Mouse (Mus musculus) liver, embryonic 12.5 days (tissue): ENCODE data around the gene Ubtd1. TPM values are rescaled to one million over a fixed set of nuclear protein-coding genes. Genes with fewer than 3 reads are reported as not detected.
A peak's percentile ranks its signal among the peaks of the same experiment; 100 is the strongest.

Experiments
- ATAC-seq: fragments of 200-750 bp; cut with Nextera tagmentation; 2 replicates; pipeline ENCODE4 v1.8.0; 2017; ENCODE audit warnings: moderate number of reproducible peaks, mild to moderate bottlenecking, moderate library complexity
- H3K27ac ChIP-seq: fragments of 300-500 bp; sonication (generic); 2 replicates; pipeline ENCODE4 v1.5.1; 2016; ENCODE audit warnings: mild to moderate bottlenecking
- H3K27me3 ChIP-seq: fragments of 300-500 bp; sonication (generic); replicated peaks from 2 replicates; pipeline ENCODE4 v1.6.1; 2016; ENCODE audit warnings: mild to moderate bottlenecking, moderate library complexity
- H3K36me3 ChIP-seq: fragments of 300-500 bp; sonication (generic); 2 replicates; pipeline ENCODE4 v1.6.1; 2016; ENCODE audit warnings: mild to moderate bottlenecking, moderate library complexity
- H3K4me1 ChIP-seq: fragments of 300-500 bp; sonication (generic); 2 replicates; pipeline ENCODE4 v1.6.1; 2016
- H3K4me2 ChIP-seq: fragments of 300-500 bp; sonication (generic); 2 replicates; pipeline ENCODE4 v1.6.1; 2016; ENCODE audit warnings: mild to moderate bottlenecking, moderate library complexity
- H3K4me3 ChIP-seq: fragments of 300-500 bp; sonication (generic); 2 replicates; pipeline ENCODE4 v1.5.1; 2016; ENCODE audit warnings: mild to moderate bottlenecking, moderate library complexity
- H3K9ac ChIP-seq: fragments of 300-500 bp; sonication (generic); 2 replicates; pipeline ENCODE4 v1.6.1; 2016; ENCODE audit warnings: mild to moderate bottlenecking, moderate library complexity
- H3K9me3 ChIP-seq: fragments of 300-500 bp; sonication (generic); replicated peaks from 2 replicates; pipeline ENCODE4 v1.6.1; 2016; ENCODE audit warnings: mild to moderate bottlenecking, moderate library complexity
- WGBS: fragments of 180-500 bp; shearing (Covaris S2); methylation state at CpG from one replicate; pipeline ENCODE4 v1.1.7; 2016; ENCODE audit not compliant: insufficient replicate concordance; 5-methylcytosine and 5-hydroxymethylcytosine counted together
- polyA plus RNA-seq: library from polyadenylated mRNA; unstranded; fragments of >200 nt; fragmentation: Nextera tagmentation; extraction: Ambion mirVana; gene quantifications from 2 replicates; pipeline ENCODE4 v1.2.1, GENCODE M21; 2016

Ubtd1 gene
- polyA plus RNA-seq, 1 experiment from 2014 or later, result 5.6 TPM

DNA sequence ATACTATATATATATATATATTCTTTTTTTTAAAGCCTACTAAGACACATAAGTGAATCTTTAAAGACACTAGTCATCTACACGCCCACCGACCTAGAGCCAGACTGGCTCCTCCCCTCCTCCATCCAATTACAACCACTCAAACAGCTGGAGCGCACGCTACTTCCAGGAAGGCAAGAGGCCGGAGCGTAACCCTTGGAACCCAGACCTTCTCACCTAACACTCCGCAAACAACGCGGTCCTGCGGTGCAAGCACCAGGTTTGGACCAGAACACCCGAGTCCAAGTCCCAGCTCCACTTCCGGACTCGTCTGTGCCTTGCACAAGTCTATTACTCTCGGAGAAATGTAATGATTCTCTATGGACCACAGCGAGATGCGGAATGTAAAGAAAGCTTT lies 1.1 kb upstream of the Ubtd1 start:
- Histone ChIP-seq H3K9me3 (no peaks in the 10 kb centered on the region), H3K4me3 (peak overlapping the region; percentile 86), H3K4me1 (peaks cover 41% of the 10 kb centered on the region), H3K27ac (peak overlapping the region; percentile 87), H3K36me3 (peaks cover 12% of the 10 kb centered on the region), H3K4me2 (peak overlapping the region; percentile 99), H3K27me3 (peaks cover 25% of the 10 kb centered on the region), H3K9ac (peak overlapping the region; percentile 83)
- no peak for ATAC-seq
- WGBS, result under 1% methylated on average over 16 of the region's 16 CpGs

GRCm38 (mm10) chr19:41980819-41981594 lies 556 bp upstream of the Ubtd1 start, which contains the start of gene Mms19:
Gene Mms19 (minus strand): TSS chr19:41981157.
- H3K36me3 ChIP-seq, result peaks cover 9% of the 10 kb centered on the region
- H3K27ac ChIP-seq, result peak within 1 kb of the TSS; percentile 87
- H3K9ac ChIP-seq, result peak within 1 kb of the TSS; percentile 83
- peak within 1 kb of the TSS; percentile 86 for H3K4me3 ChIP-seq
- under 1% methylated on average over 62 of the region's 68 CpGs for WGBS
- peak within 1 kb of the TSS; percentile 99 for H3K4me2 ChIP-seq
- no peaks in the 10 kb centered on the region for H3K9me3 ChIP-seq
- peaks cover 41% of the 10 kb centered on the region for H3K4me1 ChIP-seq
- peak; percentile 93 for ATAC-seq
- peaks cover 25% of the 10 kb centered on the region for H3K27me3 ChIP-seq

GRCm38 (mm10) chr19:41981931-41982790 lies 598 bp downstream of the Ubtd1 start:
- Histone ChIP-seq H3K36me3 (peaks cover 4% of the 10 kb centered on the region; the same call in 1 of the 2 replicates), H3K9me3 (no peaks in the 10 kb centered on the region), H3K4me2 (peak overlapping the region; percentile 99), H3K27ac (peak overlapping the region; percentile 68), H3K4me3 (peak overlapping the region; percentile 86), H3K9ac (peak overlapping the region; percentile 83), H3K27me3 (peaks cover 25% of the 10 kb centered on the region), H3K4me1 (peaks cover 41% of the 10 kb centered on the region)
- WGBS, result under 1% methylated on average over 74 of the region's 74 CpGs
- no peak for ATAC-seq

- Histone ChIP-seq H3K36me3 (no peaks in the 10 kb centered on the region; the same call in 1 of the 2 replicates), H3K27me3 (peaks cover 25% of the 10 kb centered on the region), H3K9ac (peak overlapping the region; percentile 83), H3K9me3 (no peaks in the 10 kb centered on the region), H3K27ac (no peak overlapping the region; the same call in 1 of the 2 replicates), H3K4me3 (peak overlapping the region; percentile 86), H3K4me1 (peaks cover 40% of the 10 kb centered on the region), H3K4me2 (peak overlapping the region; percentile 99)
- ATAC-seq, result no peak
- 10% methylated on average over 4 of the region's 4 CpGs for WGBS
Observed at GRCm38 (mm10) chr19:41982791-41983150, 1.2 kb downstream of the Ubtd1 start.

DNA sequence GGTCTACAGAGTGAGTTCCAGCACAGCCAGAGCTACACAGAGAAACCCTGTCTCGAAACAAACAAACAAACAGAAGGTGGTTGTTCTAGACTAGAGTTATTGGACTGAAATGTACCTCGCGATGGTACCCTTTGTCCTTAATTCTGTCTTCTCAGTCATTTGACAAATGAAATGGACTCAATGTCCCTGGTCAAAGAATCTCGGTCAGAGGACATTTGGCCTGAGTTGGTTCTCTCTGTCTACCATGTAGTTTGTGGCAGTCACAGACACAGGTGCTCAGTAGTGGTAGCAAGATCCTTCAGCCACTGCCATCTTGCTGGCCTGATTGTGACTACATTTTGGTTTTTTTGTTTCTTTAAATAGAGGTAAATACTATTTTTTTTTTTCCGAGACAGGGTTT lies 4.4 kb downstream of the Ubtd1 start:
- Histone ChIP-seq H3K9me3 (no peaks in the 10 kb centered on the region), H3K4me2 (no peak overlapping the region), H3K4me3 (no peak overlapping the region), H3K4me1 (peaks cover 27% of the 10 kb centered on the region), H3K27me3 (peaks cover 25% of the 10 kb centered on the region), H3K27ac (no peak overlapping the region), H3K9ac (no peak overlapping the region), H3K36me3 (no peaks in the 10 kb centered on the region)
- ATAC-seq, result no peak
- 81% methylated on average over 5 of the region's 5 CpGs for WGBS

DNA sequence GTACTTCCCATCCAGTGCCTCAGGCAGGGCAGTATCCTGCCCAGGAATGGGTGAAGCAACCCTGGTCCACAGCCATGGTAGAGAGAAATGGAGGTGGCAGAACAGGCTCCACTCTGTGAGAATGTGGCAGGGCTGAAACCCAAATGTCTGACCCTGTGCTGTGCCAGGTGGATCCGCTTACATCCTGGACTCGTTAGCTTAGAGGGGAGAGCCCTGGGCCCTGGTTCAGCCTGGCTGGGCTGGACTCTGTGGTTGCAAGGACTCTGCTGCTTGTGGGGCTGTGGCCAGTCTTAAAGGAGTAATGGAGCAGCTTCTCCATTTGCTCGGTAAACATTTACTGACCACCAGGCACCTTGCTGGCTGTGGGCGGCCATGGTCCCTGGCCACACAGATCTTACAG lies 5.6 kb downstream of the Ubtd1 start:
- Histone ChIP-seq H3K27ac (no peak overlapping the region), H3K4me3 (no peak overlapping the region), H3K4me2 (no peak overlapping the region), H3K4me1 (peaks cover 28% of the 10 kb centered on the region), H3K27me3 (peaks cover 18% of the 10 kb centered on the region), H3K9me3 (no peaks in the 10 kb centered on the region), H3K36me3 (no peaks in the 10 kb centered on the region), H3K9ac (no peak overlapping the region)
- ATAC-seq, result no peak
- 76% methylated on average over 4 of the region's 4 CpGs for WGBS

- Histone ChIP-seq H3K27me3 (no peaks in the 10 kb centered on the region; the same call in 1 of the 2 replicates), H3K4me1 (peaks cover 25% of the 10 kb centered on the region), H3K27ac (no peak overlapping the region), H3K9me3 (no peaks in the 10 kb centered on the region), H3K4me2 (no peak overlapping the region), H3K4me3 (no peak overlapping the region), H3K9ac (no peak overlapping the region), H3K36me3 (no peaks in the 10 kb centered on the region)
- WGBS, result 44% methylated on average over 6 of the region's 6 CpGs
- ATAC-seq, result no peak
Observed at GRCm38 (mm10) chr19:41989810-41990209, 8.2 kb downstream of the Ubtd1 start.

GRCm38 (mm10) chr19:41991926-41992477 lies 10.4 kb downstream of the Ubtd1 start:
- ATAC-seq, result no peak
- Histone ChIP-seq H3K9ac (no peak overlapping the region), H3K27ac (no peak overlapping the region), H3K4me3 (no peak overlapping the region), H3K27me3 (no peaks in the 10 kb centered on the region), H3K4me1 (peaks cover 25% of the 10 kb centered on the region), H3K4me2 (no peak overlapping the region), H3K36me3 (no peaks in the 10 kb centered on the region), H3K9me3 (no peaks in the 10 kb centered on the region)
- 35% methylated on average over 6 of the region's 6 CpGs for WGBS

GRCm38 (mm10) chr19:41992971-41993370 lies 11.4 kb downstream of the Ubtd1 start:
- Histone ChIP-seq H3K9ac (no peak overlapping the region), H3K36me3 (no peaks in the 10 kb centered on the region), H3K27me3 (no peaks in the 10 kb centered on the region), H3K4me1 (peaks cover 25% of the 10 kb centered on the region), H3K9me3 (no peaks in the 10 kb centered on the region), H3K4me3 (no peak overlapping the region), H3K4me2 (no peak overlapping the region), H3K27ac (no peak overlapping the region)
- 59% methylated on average over 2 of the region's 2 CpGs for WGBS
- no peak for ATAC-seq

DNA sequence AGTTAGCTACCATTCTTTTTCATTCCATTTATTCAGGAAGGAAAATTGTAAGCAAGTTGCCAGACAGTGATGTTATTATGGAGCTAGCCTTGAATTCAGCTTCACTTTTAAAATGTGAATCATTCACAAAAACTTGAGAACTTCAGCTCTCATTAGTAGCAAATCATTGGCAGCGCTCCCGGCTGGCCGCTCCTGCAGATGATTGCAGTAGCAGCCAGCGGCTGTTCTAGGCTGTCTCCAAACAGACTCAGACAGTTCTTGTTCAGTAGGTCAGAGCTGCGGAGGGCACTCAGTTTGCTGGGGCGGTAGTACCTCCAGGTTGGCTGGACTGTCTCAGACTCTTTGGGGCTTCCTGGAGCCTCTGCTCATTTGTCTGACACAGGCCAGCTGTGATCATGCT lies 11.9 kb downstream of the Ubtd1 start:
- no peak overlapping the region for H3K4me2 ChIP-seq
- H3K36me3 ChIP-seq, result no peaks in the 10 kb centered on the region
- ATAC-seq, result no peak
- H3K27me3 ChIP-seq, result no peaks in the 10 kb centered on the region
- no peaks in the 10 kb centered on the region for H3K9me3 ChIP-seq
- H3K4me3 ChIP-seq, result no peak overlapping the region
- peaks cover 25% of the 10 kb centered on the region for H3K4me1 ChIP-seq
- no peak overlapping the region for H3K9ac ChIP-seq
- no peak overlapping the region for H3K27ac ChIP-seq
- WGBS, result 85% methylated on average over 6 of the region's 6 CpGs

DNA sequence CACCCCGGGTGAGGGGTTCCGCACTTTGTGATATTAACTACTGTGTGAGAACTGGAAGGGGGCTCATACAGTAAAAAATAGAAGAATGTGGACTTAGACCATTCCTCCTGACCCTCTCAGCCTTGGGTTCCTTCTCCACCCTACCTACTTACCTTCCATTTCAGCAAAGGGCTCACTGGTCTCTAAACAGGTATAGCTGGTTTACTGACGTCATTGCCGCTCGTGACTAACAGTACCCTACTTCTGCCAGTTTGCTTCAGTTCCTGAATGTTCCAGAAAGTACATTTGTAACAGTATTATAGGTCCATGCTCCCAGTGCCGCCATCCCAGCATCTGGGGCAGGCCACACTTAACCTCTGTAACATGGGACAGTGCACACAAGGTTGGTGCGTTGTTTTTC lies 12.5 kb downstream of the Ubtd1 start:
- ATAC-seq, result no peak
- no peak overlapping the region for H3K27ac ChIP-seq
- 84% methylated on average over 7 of the region's 7 CpGs for WGBS
- H3K9ac ChIP-seq, result no peak overlapping the region
- no peaks in the 10 kb centered on the region for H3K9me3 ChIP-seq
- H3K4me2 ChIP-seq, result no peak overlapping the region
- no peak overlapping the region for H3K4me3 ChIP-seq
- H3K36me3 ChIP-seq, result no peaks in the 10 kb centered on the region
- peaks cover 26% of the 10 kb centered on the region for H3K4me1 ChIP-seq
- H3K27me3 ChIP-seq, result no peaks in the 10 kb centered on the region

- no peak for ATAC-seq
- Histone ChIP-seq H3K27ac (no peak overlapping the region), H3K9ac (no peak overlapping the region), H3K9me3 (no peaks in the 10 kb centered on the region), H3K4me1 (peaks cover 28% of the 10 kb centered on the region), H3K4me2 (no peak overlapping the region), H3K4me3 (no peak overlapping the region), H3K36me3 (no peaks in the 10 kb centered on the region), H3K27me3 (no peaks in the 10 kb centered on the region)
- WGBS, result 76% methylated on average over 1 of the region's 1 CpGs
Observed at GRCm38 (mm10) chr19:41995483-41995882, 13.9 kb downstream of the Ubtd1 start.
